Mouse (Mus musculus): ENCODE measurements around the gene Por. TPM values are rescaled to one million over a fixed set of nuclear protein-coding genes. Genes with fewer than 3 reads are reported as not detected.

Gene Por
- polyA plus RNA-seq, 1 experiment: 28.4 TPM

DNA sequence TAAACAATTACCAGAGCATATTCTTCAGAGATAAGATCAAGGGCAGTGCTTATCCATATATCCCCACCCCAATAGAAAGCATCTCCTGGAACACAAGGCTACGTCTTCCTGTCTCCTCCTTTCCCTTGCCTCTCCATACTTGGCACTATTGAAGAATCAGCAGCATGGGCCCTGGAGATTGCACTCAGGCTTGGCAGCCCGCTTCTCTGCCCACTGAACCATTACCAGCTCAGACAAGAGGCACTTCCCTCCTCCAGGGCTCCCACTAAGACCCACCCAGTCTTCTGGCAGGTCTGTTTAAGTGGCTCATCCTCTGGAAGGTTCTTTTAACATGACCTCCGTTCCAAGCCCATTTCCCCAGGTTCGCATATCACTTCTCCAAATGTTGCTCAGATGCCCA is 106.7 kb downstream of the Por start:
- 86% methylated on average over 4 of the region's 4 CpGs for WGBS
- no peak overlapping the region for H3K27ac ChIP-seq (ENCODE audit: control insufficient read depth, insufficient read depth, low read depth, low read length, poor library complexity)
- peaks cover 18% of the 10 kb centered on the region for H3K4me1 ChIP-seq (ENCODE audit: control insufficient read depth, insufficient read depth, low read length)
- TF ChIP-seq CTCF (IDR thresholded peaks at IDR 0.05; ENCODE audit: control insufficient read depth, insufficient read depth, low read length): no peak
- no peak for TF ChIP-seq POLR2A (IDR thresholded peaks at IDR 0.05; ENCODE audit: borderline replicate concordance, control insufficient read depth, low read depth, low read length)
- no peak overlapping the region for H3K4me3 ChIP-seq (replicated peaks; ENCODE audit: control insufficient read depth, low read depth, low read length)

DNA sequence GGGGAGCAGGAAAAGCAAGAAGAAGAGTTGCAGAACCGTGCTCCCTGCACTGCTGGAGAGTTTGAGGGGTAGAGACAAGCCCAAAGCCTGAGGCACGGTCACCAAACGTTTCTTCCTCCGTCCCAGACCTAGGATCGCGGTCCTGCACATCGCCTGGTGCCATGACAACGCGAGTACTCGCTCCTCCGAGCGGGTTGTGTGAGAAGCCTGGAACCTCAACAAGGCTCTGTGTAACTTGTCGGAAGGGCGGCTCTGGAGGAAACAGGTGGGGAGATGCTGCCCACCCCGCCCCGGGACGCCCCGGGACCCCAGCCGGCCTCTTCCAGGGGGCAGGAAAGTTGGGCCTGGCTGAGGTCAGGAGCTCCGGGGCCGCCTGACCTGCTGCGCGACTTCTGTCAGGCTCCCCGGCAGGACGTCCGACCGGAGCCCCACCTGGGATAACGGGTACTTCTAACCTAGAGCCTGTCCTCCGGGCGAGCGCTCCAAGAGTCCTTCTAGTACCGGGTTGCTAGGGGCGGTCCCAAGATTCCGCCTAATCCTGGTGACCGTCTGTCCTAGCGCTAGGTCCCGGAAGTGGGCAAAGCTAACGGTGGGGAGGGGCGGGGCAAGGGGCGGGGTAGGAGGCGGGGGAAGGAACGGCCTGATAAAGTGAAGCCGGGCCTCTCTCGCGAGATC is 108.1 kb downstream of the Por start, which contains the start of gene Styxl1:
Styxl1 (minus strand) TSS at position 590 of the 675 bp plus-strand sequence.
- WGBS: under 1% methylated on average over 45 of the region's 45 CpGs
- Histone ChIP-seq H3K4me3 (replicated peaks; ENCODE audit: control insufficient read depth, low read depth, low read length) (peak within 1 kb of the TSS; percentile 94), H3K27ac (ENCODE audit: control insufficient read depth, insufficient read depth, low read depth, low read length, poor library complexity) (peak within 1 kb of the TSS; percentile 97), H3K4me1 (ENCODE audit: control insufficient read depth, insufficient read depth, low read length) (peaks cover 11% of the 10 kb centered on the region)
- TF ChIP-seq CTCF (IDR thresholded peaks at IDR 0.05; ENCODE audit: control insufficient read depth, insufficient read depth, low read length) (no peak), POLR2A (IDR thresholded peaks at IDR 0.05; ENCODE audit: borderline replicate concordance, control insufficient read depth, low read depth, low read length) (no peak)

DNA sequence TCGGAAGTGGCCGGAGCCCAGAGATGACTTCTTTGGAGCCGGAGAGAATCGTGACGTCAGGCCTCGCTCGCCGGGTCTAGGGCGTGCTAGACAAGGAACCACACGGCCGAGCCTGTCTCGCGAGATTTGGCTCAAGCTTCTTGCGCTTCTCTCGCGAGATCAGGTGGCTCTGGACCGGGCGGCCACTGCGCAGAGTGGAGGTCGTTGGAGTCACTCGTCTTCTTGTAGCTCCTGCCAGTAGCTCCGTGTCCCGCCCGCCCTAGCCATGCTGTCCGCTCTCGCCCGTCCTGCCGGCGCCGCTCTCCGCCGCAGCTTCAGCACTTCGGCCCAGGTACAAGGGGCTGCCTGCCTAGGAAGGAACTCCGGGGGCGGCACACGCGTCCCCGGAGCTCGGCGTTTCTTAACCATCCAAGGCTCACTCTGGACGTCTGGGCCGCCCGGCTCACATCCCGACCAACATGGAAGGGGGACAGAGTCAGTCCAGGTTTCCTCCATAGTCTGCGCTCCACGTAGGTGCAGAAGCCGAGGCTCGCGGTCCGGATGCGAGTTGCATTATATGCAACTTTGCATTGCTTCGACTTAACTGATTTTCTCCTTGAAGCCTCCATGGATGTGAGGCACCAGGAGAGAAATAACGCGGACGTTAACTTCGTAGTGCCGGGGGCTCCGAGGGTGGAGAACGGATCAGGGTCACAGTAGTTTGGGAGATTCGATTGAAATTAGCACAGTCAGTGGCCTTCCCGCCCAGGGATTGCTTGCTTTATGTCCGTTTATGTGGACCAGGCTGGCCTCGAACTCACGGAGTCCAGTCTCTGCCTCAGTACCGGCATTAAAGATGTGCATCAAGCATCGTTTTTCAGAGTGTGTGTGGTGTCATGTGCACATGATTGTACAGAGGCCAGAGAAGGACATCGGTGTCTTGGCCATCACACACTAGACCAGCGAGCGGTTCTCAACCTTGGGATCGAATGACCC is 108.9 kb downstream of the Por start, which contains the start of gene Mdh2:
Mdh2 (plus strand) TSS at position 10 of the 975 bp plus-strand sequence.
- WGBS: 2% methylated on average over 70 of the region's 70 CpGs
- peaks cover 9% of the 10 kb centered on the region for H3K4me1 ChIP-seq (ENCODE audit: control insufficient read depth, insufficient read depth, low read length)
- H3K27ac ChIP-seq (ENCODE audit: control insufficient read depth, insufficient read depth, low read depth, low read length, poor library complexity): peak within 1 kb of the TSS; percentile 97
- peak; percentile 99 for TF ChIP-seq POLR2A (IDR thresholded peaks at IDR 0.05; ENCODE audit: borderline replicate concordance, control insufficient read depth, low read depth, low read length)
- TF ChIP-seq CTCF (IDR thresholded peaks at IDR 0.05; ENCODE audit: control insufficient read depth, insufficient read depth, low read length): no peak
- peak within 1 kb of the TSS; percentile 94 for H3K4me3 ChIP-seq (replicated peaks; ENCODE audit: control insufficient read depth, low read depth, low read length)

DNA sequence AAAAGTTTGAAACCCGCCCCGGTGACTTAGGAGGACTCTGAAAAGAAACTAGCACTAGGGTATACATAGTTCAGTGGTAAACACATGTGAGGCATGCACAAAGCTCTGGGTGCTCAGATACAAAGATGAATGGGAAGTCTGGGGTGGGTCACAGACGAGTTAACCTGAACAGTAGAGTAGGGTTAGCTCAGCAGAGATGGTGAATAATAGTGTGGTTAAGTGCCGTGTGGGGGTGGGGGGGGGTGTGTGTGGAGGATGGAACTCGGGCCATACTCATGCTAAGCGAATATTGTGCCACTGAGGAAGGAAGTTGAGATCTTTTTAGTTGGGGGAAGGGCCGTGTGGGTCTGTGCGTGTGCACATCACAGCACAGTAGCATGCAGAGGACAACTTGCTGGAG is 110.5 kb downstream of the Por start:
- WGBS: 18% methylated on average over 8 of the region's 8 CpGs
- Histone ChIP-seq H3K27ac (ENCODE audit: control insufficient read depth, insufficient read depth, low read depth, low read length, poor library complexity) (no peak overlapping the region), H3K4me3 (replicated peaks; ENCODE audit: control insufficient read depth, low read depth, low read length) (no peak overlapping the region), H3K4me1 (ENCODE audit: control insufficient read depth, insufficient read depth, low read length) (peaks cover 4% of the 10 kb centered on the region)
- no peak for TF ChIP-seq CTCF (IDR thresholded peaks at IDR 0.05; ENCODE audit: control insufficient read depth, insufficient read depth, low read length)

DNA sequence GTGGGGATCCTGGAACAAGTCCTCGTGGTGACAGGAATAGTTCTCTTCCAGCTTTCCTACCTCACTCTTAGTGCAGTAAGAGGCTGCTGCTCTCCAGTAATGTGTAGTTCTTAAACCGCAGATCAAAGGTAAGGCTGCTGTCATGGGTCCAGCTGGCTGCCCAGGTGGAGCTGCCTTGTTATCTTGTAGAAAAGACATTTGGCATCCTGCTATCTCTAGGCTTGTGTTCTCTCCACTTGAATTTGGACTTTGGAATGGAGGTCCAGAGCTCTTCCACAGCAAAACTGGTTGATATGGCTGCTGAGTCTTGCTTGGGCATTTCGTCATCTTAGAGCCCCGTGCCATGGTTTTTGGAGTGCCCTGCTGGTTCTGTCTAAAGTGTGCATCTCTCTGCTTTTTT is 113.1 kb downstream of the Por start:
- 84% methylated on average over 4 of the region's 4 CpGs for WGBS

More for the DNA sequence above, 113.1 kb downstream of the Por start:
- peaks cover 2% of the 10 kb centered on the region for H3K4me1 ChIP-seq (ENCODE audit: control insufficient read depth, insufficient read depth, low read length)
- H3K4me3 ChIP-seq (replicated peaks; ENCODE audit: control insufficient read depth, low read depth, low read length): no peak overlapping the region
- TF ChIP-seq POLR2A (IDR thresholded peaks at IDR 0.05; ENCODE audit: borderline replicate concordance, control insufficient read depth, low read depth, low read length) (no peak), CTCF (IDR thresholded peaks at IDR 0.05; ENCODE audit: control insufficient read depth, insufficient read depth, low read length) (no peak)
- H3K27ac ChIP-seq (ENCODE audit: control insufficient read depth, insufficient read depth, low read depth, low read length, poor library complexity): no peak overlapping the region

Other genes starting within 250 kb of the Por start
- 7.8 and 14.5 TPM in 2 replicates for gene Hip1, start 124.9 kb upstream of the Por start, polyA plus RNA-seq (2011; ENCODE audit: insufficient read depth, insufficient read length, low replicate concordance, missing spikeins)
- not detected in 2 replicates for gene Ccl26, start 106.5 kb upstream of the Por start, polyA plus RNA-seq (2011; ENCODE audit: insufficient read depth, insufficient read length, low replicate concordance, missing spikeins)
- gene Ccl24, start 97.0 kb upstream of the Por start, polyA plus RNA-seq (2011; ENCODE audit: insufficient read depth, insufficient read length, low replicate concordance, missing spikeins): not detected in 2 replicates
- 2.7 and 10.5 TPM in 2 replicates for gene Rhbdd2, start 37.4 kb upstream of the Por start, polyA plus RNA-seq (2011; ENCODE audit: insufficient read depth, insufficient read length, low replicate concordance, missing spikeins)
- gene Tmem120a, start 74.4 kb downstream of the Por start, polyA plus RNA-seq (2011; ENCODE audit: insufficient read depth, insufficient read length, low replicate concordance, missing spikeins): 19.0 and 74.1 TPM in 2 replicates
- gene Styxl1, start 108.4 kb downstream of the Por start, polyA plus RNA-seq (2011; ENCODE audit: insufficient read depth, insufficient read length, low replicate concordance, missing spikeins): 1.8 and 2.3 TPM in 2 replicates
- gene Mdh2, start 108.4 kb downstream of the Por start, polyA plus RNA-seq (2011; ENCODE audit: insufficient read depth, insufficient read length, low replicate concordance, missing spikeins): 109 and 132 TPM in 2 replicates
- gene Srrm3, start 136.9 kb downstream of the Por start, polyA plus RNA-seq (2011; ENCODE audit: insufficient read depth, insufficient read length, low replicate concordance, missing spikeins): not detected in 2 replicates
- 1.5 and 71.0 TPM in 2 replicates for gene Hspb1, start 217.9 kb downstream of the Por start, polyA plus RNA-seq (2011; ENCODE audit: insufficient read depth, insufficient read length, low replicate concordance, missing spikeins)

Measured in bone marrow, adult 2 months (tissue).